Mouse (Mus musculus) limb, embryonic 14.5 days (tissue): ENCODE results near the gene Rnf225. TPM values are rescaled to one million over a fixed set of nuclear protein-coding genes. Genes with fewer than 3 reads are reported as not detected.
A peak's percentile ranks its signal among the peaks of the same experiment; 100 is the strongest.

Experiments used
- ATAC-seq: fragments of 200-750 bp; cut with Nextera tagmentation; 2 replicates; pipeline ENCODE4 v1.8.0; 2017; ENCODE audit warnings: low read depth, moderate number of reproducible peaks, moderate TSS enrichment; ENCODE audit not compliant: low FRiP score
- DNase-seq: peaks from one replicate; pipeline ENCODE4 v3.0.0-alpha.2; 2015; ENCODE audit warnings: low spot score
- H3K27ac ChIP-seq: fragments of 300-500 bp; sonication (generic); replicated peaks from 2 replicates; pipeline ENCODE4 v1.5.1; 2014; ENCODE audit warnings: low read depth, mild to moderate bottlenecking, low read length, moderate library complexity, mixed read lengths
- H3K27me3 ChIP-seq: fragments of 300-500 bp; sonication (generic); 2 replicates; pipeline ENCODE4 v1.6.1; 2014; ENCODE audit warnings: low read length, mixed read lengths; ENCODE audit not compliant: control insufficient read depth, insufficient read depth
- H3K36me3 ChIP-seq: fragments of 300-500 bp; sonication (generic); 2 replicates; pipeline ENCODE4 v1.6.1; 2014; ENCODE audit warnings: mild to moderate bottlenecking, low read length, moderate library complexity, mixed read lengths; ENCODE audit not compliant: control insufficient read depth, insufficient read depth
- H3K4me1 ChIP-seq: fragments of 300-500 bp; sonication (generic); 2 replicates; pipeline ENCODE4 v1.6.1; 2014; ENCODE audit warnings: antibody characterized with exemption, low read length, mixed read lengths; ENCODE audit not compliant: control insufficient read depth, insufficient read depth
- H3K4me2 ChIP-seq: fragments of 300-500 bp; sonication (generic); replicated peaks from 2 replicates; pipeline ENCODE4 v1.6.1; 2014; ENCODE audit warnings: low read depth, mild to moderate bottlenecking, low read length, moderate library complexity; ENCODE audit not compliant: severe bottlenecking
- H3K4me3 ChIP-seq: fragments of 300-500 bp; sonication (generic); replicated peaks from 2 replicates; pipeline ENCODE4 v1.5.1; 2014; ENCODE audit warnings: low read length
- H3K9ac ChIP-seq: fragments of 300-500 bp; sonication (generic); 2 replicates; pipeline ENCODE4 v1.6.1; 2014; ENCODE audit warnings: mild to moderate bottlenecking, low read depth, low read length, moderate library complexity; ENCODE audit not compliant: severe bottlenecking
- H3K9me3 ChIP-seq: fragments of 300-500 bp; sonication (generic); 2 replicates; pipeline ENCODE4 v1.6.1; 2016; ENCODE audit warnings: low read length; ENCODE audit not compliant: control insufficient read depth
- POLR2A ChIP-seq: fragments of 200-500 bp; IDR thresholded peaks from 2 replicates; pipeline ENCODE4 v1.8.0; 2012; ENCODE audit warnings: inconsistent platforms, mild to moderate bottlenecking, moderate library complexity, borderline replicate concordance; ENCODE audit not compliant: insufficient read depth, insufficient read length; ENCODE audit errors: extremely low read depth
- WGBS: fragments of 180-500 bp; shearing (Covaris S2); extraction: QIAGEN DNeasy Blood & Tissue Kit; methylation state at CpG from one replicate; pipeline ENCODE4 v1.1.7; 2014; 5-methylcytosine and 5-hydroxymethylcytosine counted together
- polyA plus RNA-seq, 2 experiments: library from polyadenylated mRNA; depleted of rRNA in 1 of 2; stranded (reverse) in 1 of 2; unstranded in 1 of 2; fragments of >200 nt; fragmentation: Nextera tagmentation in 1 of 2; extraction: Ambion mirVana in 1 of 2; gene quantifications; 2 replicates each; pipeline versions ENCODE4 v1.2.1 to v1.2.3; 2012 to 2014

Gene Rnf225
- polyA plus RNA-seq, 2 experiments = 0.83 to 1.8 TPM

- no peaks in the 10 kb centered on the region for H3K9me3 ChIP-seq
- peaks cover 10% of the 10 kb centered on the region for H3K4me1 ChIP-seq
- ATAC-seq (no peak), DNase-seq (peak; percentile 31)
- H3K4me3 ChIP-seq = peak overlapping the region; percentile 98
- peak overlapping the region; percentile 88 for H3K4me2 ChIP-seq
- WGBS = 2% methylated on average over 3 of the region's 3 CpGs
- peaks cover 9% of the 10 kb centered on the region; the same call in 1 of the 2 replicates for H3K27me3 ChIP-seq
- TF ChIP-seq POLR2A = no peak
- peak overlapping the region; percentile 96 for H3K27ac ChIP-seq
- peak overlapping the region; percentile 73 for H3K9ac ChIP-seq
- H3K36me3 ChIP-seq = peaks cover 34% of the 10 kb centered on the region
Observed at GRCm38 (mm10) chr7:12921318-12921704, 5.9 kb upstream of the Rnf225 start.

- TF ChIP-seq POLR2A = peak; percentile 97; the same call in 1 of the 2 replicates
Observed at GRCm38 (mm10) chr7:12921705-12922465, 5.3 kb upstream of the Rnf225 start, which contains the start of gene Rps5. Gene Rps5 (plus strand): TSS chr7:12922290.

DNA sequence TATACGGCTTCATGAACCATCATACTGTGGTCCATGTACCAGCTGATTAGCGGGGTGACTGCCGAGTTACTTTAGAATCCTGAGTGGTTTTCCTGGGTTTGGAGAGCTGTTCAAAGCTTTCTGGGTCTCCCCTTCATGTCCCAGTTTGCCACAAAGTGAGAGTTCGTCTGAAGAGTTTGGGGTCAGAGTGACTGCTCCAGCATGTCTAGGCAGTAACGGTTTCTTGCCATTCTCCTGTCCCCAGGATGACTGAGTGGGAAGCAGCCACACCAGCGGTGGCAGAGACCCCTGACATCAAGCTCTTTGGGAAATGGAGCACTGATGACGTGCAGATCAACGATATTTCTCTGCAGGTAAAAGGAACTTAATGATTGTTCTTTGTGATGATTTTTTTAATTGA lies 4.5 kb upstream of the Rnf225 start:
- ATAC-seq (no peak), DNase-seq (no peak)
- peaks cover 42% of the 10 kb centered on the region for H3K36me3 ChIP-seq
- no peaks in the 10 kb centered on the region for H3K9me3 ChIP-seq
- H3K27me3 ChIP-seq = peaks cover 16% of the 10 kb centered on the region; the same call in 1 of the 2 replicates
- no peak for TF ChIP-seq POLR2A
- peak overlapping the region; percentile 89 for H3K4me2 ChIP-seq
- peak overlapping the region; percentile 98 for H3K4me3 ChIP-seq
- under 1% methylated on average over 8 of the region's 8 CpGs for WGBS
- H3K9ac ChIP-seq = peak overlapping the region; percentile 92
- no peak overlapping the region; the same call in 1 of the 2 replicates for H3K27ac ChIP-seq
- H3K4me1 ChIP-seq = peaks cover 10% of the 10 kb centered on the region

More at GRCm38 (mm10) chr7:12921705-12922465, 5.3 kb upstream of the Rnf225 start, which contains the start of gene Rps5:
- Histone ChIP-seq H3K27ac (peak within 1 kb of the TSS; percentile 96), H3K36me3 (peaks cover 40% of the 10 kb centered on the region), H3K27me3 (peaks cover 12% of the 10 kb centered on the region; the same call in 1 of the 2 replicates), H3K9me3 (no peaks in the 10 kb centered on the region), H3K4me3 (peak within 1 kb of the TSS; percentile 98), H3K4me1 (peaks cover 10% of the 10 kb centered on the region), H3K4me2 (peak within 1 kb of the TSS; percentile 89), H3K9ac (peak within 1 kb of the TSS; percentile 92)
- ATAC-seq (peak; percentile 98), DNase-seq (peak; percentile 99)
- WGBS = 1% methylated on average over 55 of the region's 55 CpGs

DNA sequence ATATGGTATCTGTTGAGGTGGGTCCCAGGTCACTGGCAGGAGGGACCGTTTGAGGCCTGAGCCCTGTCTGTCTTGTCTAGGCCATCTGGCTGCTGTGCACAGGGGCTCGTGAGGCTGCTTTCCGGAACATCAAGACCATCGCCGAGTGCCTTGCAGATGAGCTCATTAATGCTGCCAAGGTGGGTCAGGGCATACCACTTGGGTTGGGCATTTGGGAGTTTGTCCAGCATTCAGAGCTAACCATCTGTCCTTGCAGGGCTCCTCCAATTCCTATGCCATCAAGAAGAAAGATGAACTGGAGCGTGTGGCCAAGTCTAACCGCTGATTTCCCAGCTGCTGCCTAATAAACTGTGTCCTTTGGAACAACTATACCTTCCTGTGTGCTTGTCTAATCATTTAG lies 900 bp upstream of the Rnf225 start:
- ATAC-seq (no peak), DNase-seq (no peak)
- no peak overlapping the region for H3K4me2 ChIP-seq
- no peak overlapping the region for H3K4me3 ChIP-seq
- no peak overlapping the region for H3K27ac ChIP-seq
- no peak for TF ChIP-seq POLR2A
- H3K27me3 ChIP-seq = peaks cover 25% of the 10 kb centered on the region; the same call in 1 of the 2 replicates
- WGBS = 86% methylated on average over 7 of the region's 7 CpGs
- H3K36me3 ChIP-seq = peaks cover 42% of the 10 kb centered on the region
- H3K9me3 ChIP-seq = no peaks in the 10 kb centered on the region
- H3K9ac ChIP-seq = no peak overlapping the region
- H3K4me1 ChIP-seq = peaks cover 10% of the 10 kb centered on the region

DNA sequence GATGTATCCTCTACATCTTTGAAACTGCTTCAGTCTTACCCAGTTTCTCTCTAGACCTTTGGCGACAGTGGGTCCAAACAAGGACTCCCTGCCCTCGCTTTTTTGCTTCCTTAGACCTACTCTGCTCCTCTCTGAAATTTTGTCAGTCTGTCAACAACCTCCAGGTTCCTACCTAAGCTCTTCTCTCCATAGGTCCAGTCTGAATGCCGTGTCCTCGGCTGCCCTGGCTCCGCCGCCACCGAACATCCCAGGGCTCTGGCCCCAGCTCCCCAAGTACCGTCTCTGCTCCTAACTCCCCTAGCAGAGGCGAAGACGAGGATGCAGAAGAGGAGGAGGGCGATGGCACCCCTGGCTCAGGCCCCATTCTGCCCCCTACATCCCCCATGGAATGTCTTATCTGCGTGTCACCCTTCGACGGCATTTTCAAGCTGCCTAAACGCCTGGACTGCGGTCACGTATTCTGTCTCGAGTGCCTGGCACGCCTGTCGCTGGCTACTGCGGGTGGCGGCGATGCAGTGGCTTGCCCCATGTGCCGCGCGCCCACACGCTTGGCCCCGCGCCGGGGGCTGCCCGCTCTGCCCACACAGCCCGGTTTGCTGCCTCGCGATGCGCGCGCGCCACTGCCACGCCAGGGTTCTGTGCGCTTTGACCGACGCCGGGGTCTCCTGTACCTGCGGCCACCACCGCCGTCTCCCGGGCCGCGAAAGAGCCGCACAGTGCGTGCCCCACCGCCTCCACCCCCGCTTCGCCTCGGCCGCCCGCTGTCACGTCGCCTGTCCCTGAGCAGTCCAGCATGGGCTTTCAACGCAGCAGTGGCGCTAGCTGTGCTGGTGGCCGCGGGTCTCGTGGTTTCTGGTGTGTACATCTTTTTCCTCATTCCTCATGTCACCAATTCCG lies 725 bp downstream of the Rnf225 start:
- peak; percentile 42; the same call in 1 of the 2 replicates for ATAC-seq
- Histone ChIP-seq H3K4me2 (peak overlapping the region; percentile 53), H3K27me3 (peaks cover 25% of the 10 kb centered on the region; the same call in 1 of the 2 replicates), H3K4me3 (peak overlapping the region; percentile 36), H3K27ac (no peak overlapping the region), H3K9me3 (no peaks in the 10 kb centered on the region), H3K9ac (peak overlapping the region; percentile 45), H3K4me1 (peaks cover 8% of the 10 kb centered on the region), H3K36me3 (peaks cover 42% of the 10 kb centered on the region)
- 2% methylated on average over 53 of the region's 65 CpGs for WGBS
- no peak for DNase-seq
- TF ChIP-seq POLR2A = no peak
